Mouse (Mus musculus) erythroblast, embryonic 14.5 days (primary cell): ENCODE measurements around the gene App.

ENCODE experiments used
- GATA1 ChIP-seq: IDR thresholded peaks from 2 replicates; pipeline ENCODE4 v1.6.1; 2012; ENCODE audit warnings: low read length, inconsistent platforms, mixed read lengths
- TAL1 ChIP-seq: IDR thresholded peaks from 3 replicates; pipeline ENCODE4 v1.6.1; 2012; ENCODE audit warnings: low read length, inconsistent platforms, mixed read lengths

DNA sequence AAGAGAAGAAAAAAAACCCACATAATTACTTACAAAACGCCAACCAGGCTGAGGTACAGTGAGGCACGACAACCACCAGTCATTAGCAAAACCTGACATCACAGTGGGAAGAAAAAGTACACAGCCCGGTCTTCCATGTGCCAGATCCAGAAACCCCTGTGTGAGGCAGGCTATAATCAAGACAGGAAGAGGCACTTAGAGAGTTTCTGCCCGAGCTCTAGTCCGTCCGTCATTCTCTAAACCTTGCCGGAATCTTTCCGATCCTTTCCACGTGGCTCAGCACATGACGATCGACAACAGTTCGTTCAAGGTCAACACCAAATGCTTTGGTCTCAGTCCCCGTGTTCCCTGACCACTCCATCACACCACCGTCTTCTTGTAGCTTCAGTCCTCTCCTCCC, 82.6 kb downstream of the App start:
- no peak for TF ChIP-seq GATA1
- TF ChIP-seq TAL1 = no peak
